Mouse (Mus musculus) midbrain, embryonic 11.5 days (tissue): ENCODE data around the gene Jade3. TPM values are rescaled to one million over a fixed set of nuclear protein-coding genes. Genes with fewer than 3 reads are reported as not detected.

Experiments used
- ATAC-seq: fragments of 200-750 bp; cut with Nextera tagmentation; 2 replicates; pipeline ENCODE4 v1.8.0; 2017; ENCODE audit warnings: moderate TSS enrichment, moderate library complexity; ENCODE audit not compliant: low FRiP score
- DNase-seq: peaks from one replicate; pipeline ENCODE4 v3.0.0; 2015; ENCODE audit warnings: low spot score; ENCODE audit errors: missing footprints
- H3K27ac ChIP-seq: fragments of 300-500 bp; sonication (generic); 2 replicates; pipeline ENCODE4 v1.5.1; 2014; ENCODE audit warnings: low read depth, low read length
- H3K27me3 ChIP-seq: fragments of 300-500 bp; sonication (generic); 2 replicates; pipeline ENCODE4 v1.6.1; 2014; ENCODE audit warnings: mild to moderate bottlenecking, low read length, moderate library complexity, mixed read lengths; ENCODE audit not compliant: control insufficient read depth, insufficient read depth
- H3K36me3 ChIP-seq: fragments of 300-500 bp; sonication (generic); 2 replicates; pipeline ENCODE4 v1.6.1; 2014; ENCODE audit warnings: mild to moderate bottlenecking, low read length, moderate library complexity, mixed read lengths; ENCODE audit not compliant: control insufficient read depth, insufficient read depth
- H3K4me1 ChIP-seq: fragments of 300-500 bp; sonication (generic); 2 replicates; pipeline ENCODE4 v1.6.1; 2014; ENCODE audit warnings: low read length; ENCODE audit not compliant: control insufficient read depth, insufficient read depth
- H3K4me2 ChIP-seq: fragments of 300-500 bp; sonication (generic); 2 replicates; pipeline ENCODE4 v1.6.1; 2014; ENCODE audit warnings: mild to moderate bottlenecking, moderate library complexity
- H3K4me3 ChIP-seq: fragments of 300-500 bp; sonication (generic); 2 replicates; pipeline ENCODE4 v1.5.1; 2014; ENCODE audit warnings: low read depth, low read length
- H3K9ac ChIP-seq: fragments of 300-500 bp; sonication (generic); 2 replicates; pipeline ENCODE4 v1.6.1; 2014; ENCODE audit warnings: low read length
- H3K9me3 ChIP-seq: fragments of 300-500 bp; sonication (generic); 2 replicates; pipeline ENCODE4 v1.6.1; 2016; ENCODE audit warnings: low read length; ENCODE audit not compliant: control insufficient read depth
- WGBS: fragments of 180-500 bp; shearing (Covaris S2); extraction: QIAGEN DNeasy Blood & Tissue Kit; methylation state at CpG from one replicate; pipeline ENCODE4 v1.1.7; 2014; 5-methylcytosine and 5-hydroxymethylcytosine counted together
- polyA plus RNA-seq: library from polyadenylated mRNA; unstranded; fragments of >200 nt; fragmentation: Nextera tagmentation; extraction: Ambion mirVana; gene quantifications from 2 replicates; pipeline ENCODE4 v1.2.1, GENCODE M21; 2014

Jade3 gene
- polyA plus RNA-seq, 1 experiment from 2014 or later, result 9.6 TPM

- Histone ChIP-seq H3K4me2 (no peak overlapping the region), H3K9ac (no peak overlapping the region), H3K36me3 (no peaks in the 10 kb centered on the region), H3K4me3 (no peak overlapping the region), H3K4me1 (no peaks in the 10 kb centered on the region), H3K9me3 (no peaks in the 10 kb centered on the region), H3K27me3 (no peaks in the 10 kb centered on the region), H3K27ac (no peak overlapping the region)
- no peak for DNase-seq
- WGBS, result 75% methylated on average over 4 of the region's 4 CpGs
- no peak for ATAC-seq
Measured at GRCm38 (mm10) chrX:20563941-20564340, 138.5 kb downstream of the Jade3 start.

Other genes with a start within 250 kb of the Jade3 start
- 1.1 and 2.0 TPM in 2 replicates for gene Slc9a7, start 133.9 kb upstream of the Jade3 start, polyA plus RNA-seq
- gene Rp2, start 61.2 kb upstream of the Jade3 start, polyA plus RNA-seq, result 21.7 and 25.7 TPM in 2 replicates
- 0.08 and 0.48 TPM in 2 replicates for gene Rgn, start 124.1 kb downstream of the Jade3 start, polyA plus RNA-seq
- 56.8 and 72.4 TPM in 2 replicates for gene Rbm10, start 191.8 kb downstream of the Jade3 start, polyA plus RNA-seq
- 193 and 197 TPM in 2 replicates for gene Ndufb11, start 191.9 kb downstream of the Jade3 start, polyA plus RNA-seq
- gene Uba1, start 232.6 kb downstream of the Jade3 start, polyA plus RNA-seq, result 278 and 279 TPM in 2 replicates